Mouse (Mus musculus) testis, adult 2 months (tissue): ENCODE results near the gene H2-Ob.

ENCODE experiments used
- CTCF ChIP-seq: fragments of 200-500 bp; IDR thresholded peaks from 2 replicates; pipeline ENCODE4 v1.5.1; 2012; ENCODE audit warnings: low read depth, mild to moderate bottlenecking, inconsistent platforms, low read length, moderate library complexity; ENCODE audit not compliant: control insufficient read depth, insufficient read depth, insufficient replicate concordance
- POLR2A ChIP-seq: fragments of 200-500 bp; IDR thresholded peaks from 2 replicates; pipeline ENCODE4 v1.6.1; 2012; ENCODE audit warnings: low read depth, mild to moderate bottlenecking, inconsistent platforms, low read length, moderate library complexity; ENCODE audit not compliant: control insufficient read depth

- TF ChIP-seq POLR2A: no peak
- no peak for TF ChIP-seq CTCF
Measured at GRCm38 (mm10) chr17:34210599-34210998, 28.1 kb upstream of the H2-Ob start.
